18 mouse cellular contexts compared by ENCODE assay signal in the genomic region with DNA sequence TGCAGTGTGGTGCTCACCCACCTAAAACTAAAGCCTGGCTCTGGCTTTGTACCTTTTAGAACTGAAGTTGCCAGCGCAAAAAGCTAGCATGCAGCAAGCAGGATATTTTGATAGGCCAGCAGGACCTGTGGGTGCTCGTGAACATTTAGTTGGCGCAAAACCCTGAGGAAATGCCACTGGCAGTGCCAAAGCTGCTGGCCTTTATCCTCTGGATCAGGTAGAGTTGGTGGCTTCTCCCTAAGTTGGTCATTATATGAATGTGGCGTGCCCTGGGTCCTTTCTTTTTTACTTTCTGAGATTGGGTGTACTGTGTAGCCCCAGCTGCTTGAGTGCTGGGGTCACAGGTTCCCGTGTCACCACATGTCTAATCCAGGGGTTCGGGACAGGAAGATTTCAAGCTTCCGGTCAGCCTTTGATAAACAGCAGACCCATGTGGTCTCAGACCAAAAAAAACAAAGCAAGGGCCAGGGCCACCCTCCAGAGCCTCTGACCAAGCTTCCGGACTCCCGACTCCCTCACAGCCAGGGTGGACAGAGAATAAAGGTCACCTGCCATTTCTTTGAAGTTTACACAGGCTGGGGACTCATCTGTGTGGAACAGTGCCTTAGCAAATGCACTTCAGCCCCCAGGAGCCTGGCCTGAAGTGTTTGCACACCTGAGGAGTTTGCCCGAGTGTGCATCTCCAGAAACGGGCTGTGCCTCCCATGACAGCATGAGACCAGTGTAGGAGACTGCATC. TPM values are rescaled to one million over a fixed set of nuclear protein-coding genes. Genes with fewer than 3 reads are reported as not detected.
DNase-seq lines count a peak whose midpoint lies in the region; ATAC-seq and TF ChIP-seq lines count a peak whose summit lies in the region.
"Had no signal": no experiment of that assay in that cellular context is flagged by ENCODE, and none has a peak within 500 bp of the region (broad histone marks: within the 10 kb centered on the region; RNA-seq: fewer than 3 reads in every experiment).

No protein-coding gene starts in this region.

- peak overlapping the region; percentile 62 for H3K27ac ChIP-seq in liver, adult 2 months (replicated peaks; ENCODE audit: insufficient read depth, low read depth, low read length)
- H3K27ac ChIP-seq in liver, embryonic 14.5 days = no peak overlapping the region
- H3K27ac ChIP-seq in neural tube, embryonic 15.5 days (replicated peaks) = no peak overlapping the region
- H3K27ac ChIP-seq: heart, embryonic 15.5 days; left cerebral cortex, adult 2 months had no signal

- no peak for TF ChIP-seq EP300 in liver, embryonic 14.5 days (IDR thresholded peaks at IDR 0.05; ENCODE audit: low read depth)

- 0 out of 2 replicates have a peak overlapping the region, but pooled peaks have one; percentile 3 for H3K9ac ChIP-seq in liver, adult 2 months (ENCODE audit: low read depth, low read length)
- no peak overlapping the region for H3K9ac ChIP-seq in liver, embryonic 14.5 days (replicated peaks)
- H3K9ac ChIP-seq in neural tube, embryonic 15.5 days (replicated peaks) = no peak overlapping the region
- H3K9ac ChIP-seq: heart, embryonic 15.5 days had no signal

- no peak overlapping the region for H3K4me3 ChIP-seq in liver, adult 2 months (ENCODE audit: insufficient read depth, low read depth, low read length)
- H3K4me3 ChIP-seq in liver, embryonic 14.5 days (ENCODE audit: insufficient read depth in 1 of 2, low read depth in 2 of 2, low read length in 2 of 2) = no peak overlapping the region
- H3K4me3 ChIP-seq in neural tube, embryonic 15.5 days (replicated peaks) = no peak overlapping the region
- H3K4me3 ChIP-seq: heart, embryonic 15.5 days; left cerebral cortex, adult 2 months; myocyte had no signal

- H3K4me1 ChIP-seq in liver, adult 2 months (ENCODE audit: control insufficient read depth, insufficient read depth, low read length) = peaks cover 17% of the 10 kb centered on the region
- no peaks in the 10 kb centered on the region for H3K4me1 ChIP-seq in liver, embryonic 14.5 days (replicated peaks; ENCODE audit: control insufficient read depth in 2 of 2, insufficient read depth in 2 of 2, low read length in 1 of 2)
- peaks cover 20% of the 10 kb centered on the region for H3K4me1 ChIP-seq in neural tube, embryonic 15.5 days

- WGBS in liver, adult 2 months = 12% methylated on average over 11 of the region's 11 CpGs
- WGBS in liver, embryonic 14.5 days (ENCODE audit: insufficient replicate concordance) = 66% methylated on average over 11 of the region's 11 CpGs
- 81% methylated on average over 11 of the region's 11 CpGs for WGBS in neural tube, embryonic 15.5 days

- H3K4me2 ChIP-seq in liver, embryonic 14.5 days (ENCODE audit: low read depth) = no peak overlapping the region
- H3K4me2 ChIP-seq in neural tube, embryonic 15.5 days = no peak overlapping the region
- H3K4me2 ChIP-seq: heart, embryonic 15.5 days; midbrain, embryonic 11.5 days had no signal

- H3K79me2 ChIP-seq in liver, adult 2 months (ENCODE audit: control insufficient read depth, insufficient read depth, low read length) = no peaks in the 10 kb centered on the region

- ATAC-seq in liver, embryonic 14.5 days (ENCODE audit: insufficient read depth) = peak; percentile 19; the same call in 1 of the 2 replicates
- no peak for ATAC-seq in neural tube, embryonic 15.5 days (ENCODE audit: low FRiP score)
- ATAC-seq: forebrain, embryonic 16.5 days; hindbrain, embryonic 16.5 days; Patski had no signal

- H3K9me3 ChIP-seq in liver, embryonic 14.5 days (ENCODE audit: control insufficient read depth, low read length) = no peaks in the 10 kb centered on the region
- no peaks in the 10 kb centered on the region for H3K9me3 ChIP-seq in neural tube, embryonic 15.5 days (replicated peaks)
- H3K9me3 ChIP-seq: heart, embryonic 15.5 days had no signal

- no peak for TF ChIP-seq CTCF in liver, adult 2 months (IDR thresholded peaks at IDR 0.05; ENCODE audit: low read depth, low read length)
- no peak for TF ChIP-seq CTCF in liver, embryonic 14.5 days (IDR thresholded peaks at IDR 0.05; ENCODE audit: low read depth)

- DNase-seq in heart, adult 18-20 months = peak; percentile 20 to 35
- DNase-seq in heart, adult 8-10 months (ENCODE audit: low spot score) = no peak
- DNase-seq in liver, adult 2 months (ENCODE audit: extremely low read depth, low read depth, low spot score) = peak; percentile 74
- no peak for DNase-seq in liver
- no peak for DNase-seq in liver, embryonic 14.5 days (ENCODE audit: low read depth in 3 of 3, low spot score in 3 of 3)
- peak; percentile 82 for DNase-seq in yolk sac, embryonic 10.5 days (ENCODE audit: low spot score)
- no peak for DNase-seq in gastrocnemius, adult 18-20 months (ENCODE audit: low spot score)
- DNase-seq: cerebellum, adult 9-10 months; right cerebral cortex, postnatal 25 days; thymus, adult 18-20 months had no signal

- no peaks in the 10 kb centered on the region for H3K27me3 ChIP-seq in liver, adult 2 months (ENCODE audit: control insufficient read depth, insufficient read depth, low read length)
- H3K27me3 ChIP-seq in liver, embryonic 14.5 days (ENCODE audit: control insufficient read depth, insufficient read depth, low read length) = no peaks in the 10 kb centered on the region
- H3K27me3 ChIP-seq in neural tube, embryonic 15.5 days (replicated peaks) = no peaks in the 10 kb centered on the region
- H3K27me3 ChIP-seq: heart, embryonic 15.5 days; Patski had no signal

- peaks cover 2% of the 10 kb centered on the region; the same call in 1 of the 2 replicates for H3K36me3 ChIP-seq in liver, adult 2 months (ENCODE audit: control insufficient read depth, insufficient read depth, low read length)
- H3K36me3 ChIP-seq in liver, embryonic 14.5 days (replicated peaks; ENCODE audit: control insufficient read depth, insufficient read depth, low read depth) = peaks cover 3% of the 10 kb centered on the region
- H3K36me3 ChIP-seq in neural tube, embryonic 15.5 days = peaks cover 48% of the 10 kb centered on the region

- no peak for TF ChIP-seq POLR2A in liver, adult 2 months (IDR thresholded peaks at IDR 0.05; ENCODE audit: extremely low read depth, insufficient read depth, low read length)

RNA-seq across cellular contexts. Expression of a gene that starts 22.1 kb away (rescaled TPM):
- total RNA-seq in heart, adult 18-20 months (2021) = 10 to 100 TPM; 22.3 to 26.3 TPM
- total RNA-seq in heart, adult 8-10 months (2022) = 10 to 100 TPM; 26.8 to 32.6 (median 27.5) TPM
- total RNA-seq in liver, adult 2 months (2014; rRNA removed) = 13.2 and 14.5 TPM in 2 replicates
- polyA plus RNA-seq in liver, adult 2 months (2012; rRNA removed) = 22.2 and 22.4 TPM in 2 replicates
- polyA plus RNA-seq in liver, embryonic 14.5 days (2012; rRNA removed) = 7.1 and 7.2 TPM in 2 replicates
- 9.1 and 9.5 TPM in 2 replicates for polyA plus RNA-seq in liver, embryonic 14.5 days (2014; fragmentation: Nextera tagmentation; extraction: Ambion mirVana)
- 36.1 and 37.4 TPM in 2 replicates for polyA plus RNA-seq in neural tube, embryonic 15.5 days (2015; fragmentation: Nextera tagmentation; extraction: Ambion mirVana)
- 10 to 100 TPM; 19.2 to 19.4 TPM for total RNA-seq in gastrocnemius, adult 18-20 months (2021)

RNA-seq across cellular contexts. Expression of a gene that starts 22.3 kb away (rescaled TPM):
- total RNA-seq in heart, adult 18-20 months (2021) = 1 to 10 TPM; 9.2 TPM
- 10 to 100 TPM in 2 of 4 experiments, 1 to 10 TPM in 2; 8.3 to 12.7 (median 10.8) TPM for total RNA-seq in heart, adult 8-10 months (2022)
- total RNA-seq in liver, adult 2 months (2014; rRNA removed) = 36.6 and 39.2 TPM in 2 replicates
- 59.5 and 63.0 TPM in 2 replicates for polyA plus RNA-seq in liver, adult 2 months (2012; rRNA removed)
- 20.2 and 21.6 TPM in 2 replicates for polyA plus RNA-seq in liver, embryonic 14.5 days (2012; rRNA removed)
- 30.9 and 32.6 TPM in 2 replicates for polyA plus RNA-seq in liver, embryonic 14.5 days (2014; fragmentation: Nextera tagmentation; extraction: Ambion mirVana)
- 70.2 and 78.1 TPM in 2 replicates for polyA plus RNA-seq in neural tube, embryonic 15.5 days (2015; fragmentation: Nextera tagmentation; extraction: Ambion mirVana)
- 1 to 10 TPM; 8.4 to 9.4 TPM for total RNA-seq in gastrocnemius, adult 18-20 months (2021)

RNA-seq across cellular contexts. Expression of a gene that starts 41.3 kb away (rescaled TPM):
- 10 to 100 TPM; 98.2 to 98.3 TPM for total RNA-seq in heart, adult 18-20 months (2021)
- total RNA-seq in heart, adult 8-10 months (2022) = 100 to 1,000 TPM in 3 of 4 experiments, 10 to 100 TPM in 1; 98.7 to 113 (median 104) TPM
- 15.8 and 21.2 TPM in 2 replicates for total RNA-seq in liver, adult 2 months (2014; rRNA removed)
- 46.2 and 52.3 TPM in 2 replicates for polyA plus RNA-seq in liver, adult 2 months (2012; rRNA removed)
- 12.9 and 13.9 TPM in 2 replicates for polyA plus RNA-seq in liver, embryonic 14.5 days (2012; rRNA removed)
- polyA plus RNA-seq in liver, embryonic 14.5 days (2014; fragmentation: Nextera tagmentation; extraction: Ambion mirVana) = 14.6 and 18.2 TPM in 2 replicates
- polyA plus RNA-seq in neural tube, embryonic 15.5 days (2015; fragmentation: Nextera tagmentation; extraction: Ambion mirVana) = 35.5 and 39.5 TPM in 2 replicates
- 100 to 1,000 TPM; 108 to 115 TPM for total RNA-seq in gastrocnemius, adult 18-20 months (2021)

RNA-seq across cellular contexts. Expression of a gene that starts 41.4 kb away (rescaled TPM):
- total RNA-seq in heart, adult 18-20 months (2021) = 10 to 100 TPM; 49.1 to 51.0 TPM
- 10 to 100 TPM; 39.6 to 55.1 (median 44.7) TPM for total RNA-seq in heart, adult 8-10 months (2022)
- 11.4 and 12.8 TPM in 2 replicates for total RNA-seq in liver, adult 2 months (2014; rRNA removed)
- 14.4 and 15.1 TPM in 2 replicates for polyA plus RNA-seq in liver, adult 2 months (2012; rRNA removed)
- 12.3 and 13.0 TPM in 2 replicates for polyA plus RNA-seq in liver, embryonic 14.5 days (2012; rRNA removed)
- polyA plus RNA-seq in liver, embryonic 14.5 days (2014; fragmentation: Nextera tagmentation; extraction: Ambion mirVana) = 16.6 and 18.8 TPM in 2 replicates
- 50.5 and 63.8 TPM in 2 replicates for polyA plus RNA-seq in neural tube, embryonic 15.5 days (2015; fragmentation: Nextera tagmentation; extraction: Ambion mirVana)
- 10 to 100 TPM; 15.2 to 21.4 TPM for total RNA-seq in gastrocnemius, adult 18-20 months (2021)

Comparison
In these comparisons a context has a peak if more than half of its experiments do, and no peak if none do; other contexts are left out.
1. DNase-seq: peak in heart, adult 18-20 months (2 of 2), liver, adult 2 months (single experiment) and yolk sac, embryonic 10.5 days (single experiment); none in heart, adult 8-10 months (single experiment), liver (single experiment), liver, embryonic 14.5 days (0 of 3) and gastrocnemius, adult 18-20 months (single experiment).